Mouse (Mus musculus): ENCODE measurements around the gene Sstr3.

Sstr3 gene

DNA sequence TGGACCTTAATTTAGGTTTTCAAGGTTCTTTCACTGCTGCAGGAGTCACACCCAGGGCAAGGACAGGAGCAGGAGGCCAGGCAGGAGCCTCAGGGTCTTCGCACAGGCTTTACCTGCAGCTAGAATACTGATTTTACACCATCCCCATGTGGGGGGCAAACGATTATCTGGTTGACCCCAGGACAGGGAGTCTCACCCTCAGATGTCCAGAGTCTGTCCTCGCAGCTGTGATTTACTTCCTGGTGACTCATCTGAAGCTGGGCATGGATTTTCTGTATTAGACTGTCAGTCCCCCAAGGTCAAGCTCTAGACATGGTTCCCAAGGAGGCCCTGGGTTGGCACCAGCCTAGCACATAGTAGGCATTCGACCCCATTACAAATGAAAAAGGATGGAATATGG, 1.6 kb upstream of the Sstr3 start:
- Histone ChIP-seq H3K27me3 (ENCODE audit: control insufficient read depth, insufficient read depth, low read length, poor library complexity, severe bottlenecking) (no peaks in the 10 kb centered on the region), H3K36me3 (ENCODE audit: control insufficient read depth, insufficient read depth, low read length, poor library complexity, severe bottlenecking) (no peaks in the 10 kb centered on the region)
- DNase-seq (ENCODE audit: low read depth, low spot score) = no peak

DNA sequence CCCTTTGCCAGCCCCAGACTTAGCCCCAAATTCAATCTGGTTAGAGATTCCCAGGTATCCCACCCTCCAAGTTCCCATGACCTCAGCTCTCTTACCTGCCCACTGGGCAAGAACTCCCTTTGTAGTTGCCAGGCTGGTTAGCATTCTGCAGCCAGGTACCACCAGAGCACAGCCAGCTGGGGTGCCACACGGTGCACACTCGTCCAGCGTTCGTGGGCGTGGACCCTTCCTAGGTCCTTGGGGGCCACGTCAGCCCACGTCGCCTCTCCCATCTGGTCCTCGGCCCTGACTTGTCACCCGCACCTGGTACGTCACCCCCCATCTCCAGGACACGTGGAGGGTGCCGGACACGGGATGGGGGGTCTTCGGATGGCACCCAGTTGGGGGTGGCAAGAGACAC, 444 bp downstream of the Sstr3 start:
- Histone ChIP-seq H3K36me3 (ENCODE audit: control insufficient read depth, insufficient read depth, low read length, poor library complexity, severe bottlenecking) (no peaks in the 10 kb centered on the region), H3K27me3 (ENCODE audit: control insufficient read depth, insufficient read depth, low read length, poor library complexity, severe bottlenecking) (no peaks in the 10 kb centered on the region)
- DNase-seq (ENCODE audit: low read depth, low spot score) = no peak

DNA sequence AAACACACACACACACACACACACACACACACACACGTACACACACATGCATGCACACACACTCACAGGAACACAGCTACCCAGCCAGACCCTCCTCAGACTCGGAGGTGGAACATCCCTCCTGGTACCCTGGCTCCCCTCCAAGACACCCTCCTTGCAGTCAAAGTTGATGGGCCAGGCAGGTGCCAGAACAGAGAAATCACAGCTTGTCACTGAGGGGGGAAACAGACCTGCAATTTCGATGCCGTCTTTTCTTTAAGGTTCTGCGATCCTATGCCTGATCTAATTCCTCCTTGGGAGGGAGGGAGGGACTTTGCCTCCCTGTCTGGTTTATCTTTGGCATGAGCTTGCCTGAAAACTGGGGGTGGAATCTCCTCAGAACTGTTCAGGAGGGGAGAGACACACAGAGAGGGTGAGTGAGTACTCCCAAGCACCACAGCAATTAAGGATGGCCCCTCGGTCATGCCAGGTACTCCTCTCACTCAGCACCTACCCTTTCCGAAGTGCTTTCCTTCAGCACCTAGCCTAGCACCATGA, 1.6 kb downstream of the Sstr3 start:
- Histone ChIP-seq H3K36me3 (ENCODE audit: control insufficient read depth, insufficient read depth, low read length, poor library complexity, severe bottlenecking) (no peaks in the 10 kb centered on the region), H3K27me3 (ENCODE audit: control insufficient read depth, insufficient read depth, low read length, poor library complexity, severe bottlenecking) (no peaks in the 10 kb centered on the region)
- no peak for DNase-seq (ENCODE audit: low read depth, low spot score)

DNA sequence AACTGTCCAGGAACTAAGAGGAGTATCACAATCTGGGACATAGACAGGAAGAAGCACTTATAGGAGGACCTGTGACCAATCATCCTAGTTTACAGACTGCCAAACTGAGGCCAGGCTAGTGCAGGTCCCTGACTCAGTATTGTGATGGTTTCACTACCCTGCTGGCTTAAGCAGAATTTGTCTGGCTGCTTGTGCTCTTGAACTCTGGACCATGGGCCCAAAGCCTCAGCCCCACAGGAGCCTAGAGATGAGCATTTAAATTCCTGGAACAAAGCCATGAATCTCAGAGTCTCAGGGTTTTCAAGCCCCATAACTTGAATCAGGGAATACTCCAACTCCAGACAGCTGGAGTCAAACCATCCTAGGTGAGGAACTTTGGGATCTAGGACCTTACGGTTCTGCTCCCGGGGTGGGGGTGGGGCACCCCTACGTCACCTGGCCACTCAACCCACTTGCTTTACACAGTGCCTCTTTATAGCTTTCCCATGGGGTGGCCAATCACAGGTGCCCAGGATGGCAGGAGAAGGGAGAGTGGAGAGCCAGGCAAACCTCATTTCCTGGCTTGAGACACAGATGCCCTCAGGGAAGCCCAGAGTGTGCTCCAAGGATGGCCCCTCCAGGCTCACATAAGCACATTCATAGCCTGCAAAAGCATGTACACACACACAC, 2.3 kb downstream of the Sstr3 start:
- no peak for DNase-seq (ENCODE audit: low read depth, low spot score)
- H3K36me3 ChIP-seq (ENCODE audit: control insufficient read depth, insufficient read depth, low read length, poor library complexity, severe bottlenecking) = no peaks in the 10 kb centered on the region
- H3K27me3 ChIP-seq (ENCODE audit: control insufficient read depth, insufficient read depth, low read length, poor library complexity, severe bottlenecking) = no peaks in the 10 kb centered on the region

DNA sequence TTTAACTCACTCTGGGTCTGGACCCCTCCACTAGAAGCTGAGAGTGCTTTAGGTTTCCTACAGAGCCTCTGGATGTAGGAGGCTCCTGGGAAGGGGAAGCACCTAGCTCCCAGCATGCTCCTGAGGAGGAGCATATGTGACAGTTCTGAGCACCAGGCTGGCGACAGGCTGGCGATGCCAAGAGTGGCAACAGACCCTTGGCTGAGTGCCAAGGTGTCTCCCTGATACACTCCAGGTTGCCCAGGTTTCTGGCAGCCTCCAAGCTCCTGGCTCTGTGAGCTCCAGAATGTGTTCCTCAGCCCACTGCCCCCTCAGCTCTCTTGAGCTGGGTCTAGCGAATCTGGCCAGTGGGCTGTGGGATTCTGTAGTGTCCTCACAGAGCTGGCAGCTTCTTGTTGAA, 2.9 kb downstream of the Sstr3 start:
- DNase-seq (ENCODE audit: low read depth, low spot score) = no peak
- no peaks in the 10 kb centered on the region for H3K36me3 ChIP-seq (ENCODE audit: control insufficient read depth, insufficient read depth, low read length, poor library complexity, severe bottlenecking)
- no peaks in the 10 kb centered on the region for H3K27me3 ChIP-seq (ENCODE audit: control insufficient read depth, insufficient read depth, low read length, poor library complexity, severe bottlenecking)

DNA sequence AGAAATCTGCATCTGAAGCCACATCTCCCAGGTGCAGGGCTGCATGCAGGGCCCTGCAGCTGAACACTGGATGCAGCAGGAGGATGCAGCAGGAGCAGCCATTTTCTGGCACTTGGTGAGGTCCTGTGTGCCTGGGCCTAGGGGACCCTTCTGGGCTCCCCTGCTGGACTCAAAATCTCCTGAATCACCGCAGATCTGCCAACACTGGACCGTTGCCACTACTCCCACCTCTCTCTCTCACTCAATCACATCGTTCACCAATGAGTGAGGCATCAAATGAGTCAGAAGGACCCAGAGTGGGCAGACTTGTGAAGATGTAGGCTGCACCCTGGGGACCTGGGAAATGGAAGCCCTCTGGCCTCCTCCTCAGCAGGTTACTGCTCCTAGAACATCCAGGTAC, 3.4 kb downstream of the Sstr3 start:
- H3K36me3 ChIP-seq (ENCODE audit: control insufficient read depth, insufficient read depth, low read length, poor library complexity, severe bottlenecking) = no peaks in the 10 kb centered on the region
- no peak for DNase-seq (ENCODE audit: low read depth, low spot score)
- H3K27me3 ChIP-seq (ENCODE audit: control insufficient read depth, insufficient read depth, low read length, poor library complexity, severe bottlenecking) = no peaks in the 10 kb centered on the region

DNA sequence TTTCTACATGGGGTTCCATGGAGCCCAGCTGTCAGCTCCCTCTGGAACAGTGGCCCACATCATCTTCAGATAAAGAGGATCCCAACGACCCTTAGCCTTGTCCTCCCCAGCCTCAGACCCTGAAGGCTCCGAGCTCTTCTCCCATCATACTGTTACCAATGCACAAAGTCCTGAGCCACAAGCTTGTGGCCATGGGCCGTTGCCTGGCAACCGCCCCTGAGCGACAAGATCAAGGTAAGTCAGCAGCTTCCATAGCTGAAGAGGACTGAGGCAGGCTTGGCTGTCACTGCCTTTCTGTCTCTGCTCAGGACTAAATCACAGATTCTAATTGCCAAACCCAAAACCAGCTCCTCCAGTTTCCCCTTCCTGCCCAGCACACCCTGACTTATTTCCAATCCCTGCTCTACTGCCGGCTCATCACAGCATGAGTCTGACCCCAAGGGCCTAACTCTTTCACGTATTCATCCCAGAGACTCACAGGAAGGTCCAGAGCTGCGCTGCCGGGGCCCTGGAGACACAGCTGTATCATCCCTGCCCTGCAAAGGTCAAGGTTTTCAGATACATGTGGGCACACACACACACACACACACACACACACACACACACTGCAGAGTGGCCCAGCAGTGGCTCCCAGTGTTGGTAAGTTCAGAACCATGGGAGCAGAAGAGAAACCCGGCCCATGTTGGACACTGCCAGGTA, 8.6 kb downstream of the Sstr3 start:
- Histone ChIP-seq H3K27me3 (ENCODE audit: control insufficient read depth, insufficient read depth, low read length, poor library complexity, severe bottlenecking) (no peaks in the 10 kb centered on the region), H3K36me3 (ENCODE audit: control insufficient read depth, insufficient read depth, low read length, poor library complexity, severe bottlenecking) (no peaks in the 10 kb centered on the region)
- DNase-seq (ENCODE audit: low read depth, low spot score) = no peak

DNA sequence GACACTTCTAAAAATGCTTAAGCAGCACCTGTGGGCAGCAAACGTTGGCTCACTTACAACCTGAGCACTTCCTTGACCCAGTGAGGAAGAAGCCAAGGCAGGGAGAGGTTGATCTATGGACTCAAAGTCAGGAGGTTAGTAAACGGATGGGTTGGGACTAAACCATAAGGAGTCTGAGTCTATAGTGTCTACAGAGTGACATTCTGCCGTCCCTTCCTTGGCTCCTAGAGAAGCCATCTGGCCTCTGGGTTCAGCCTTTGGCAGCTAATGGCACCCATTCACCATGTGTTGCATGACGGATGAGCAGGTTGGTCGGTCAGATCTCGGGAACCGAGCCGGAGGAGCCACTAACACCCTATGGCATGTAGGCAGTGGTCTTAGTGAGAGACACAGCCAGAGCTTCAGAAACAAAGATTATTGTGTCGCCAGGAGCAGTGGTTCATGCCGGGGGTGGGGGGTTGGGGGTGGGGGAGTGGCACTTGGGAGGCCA, 11.1 kb downstream of the Sstr3 start:
- H3K27me3 ChIP-seq (ENCODE audit: control insufficient read depth, insufficient read depth, low read length, poor library complexity, severe bottlenecking) = no peaks in the 10 kb centered on the region
- H3K36me3 ChIP-seq (ENCODE audit: control insufficient read depth, insufficient read depth, low read length, poor library complexity, severe bottlenecking) = no peaks in the 10 kb centered on the region
- DNase-seq (ENCODE audit: low read depth, low spot score) = no peak

DNA sequence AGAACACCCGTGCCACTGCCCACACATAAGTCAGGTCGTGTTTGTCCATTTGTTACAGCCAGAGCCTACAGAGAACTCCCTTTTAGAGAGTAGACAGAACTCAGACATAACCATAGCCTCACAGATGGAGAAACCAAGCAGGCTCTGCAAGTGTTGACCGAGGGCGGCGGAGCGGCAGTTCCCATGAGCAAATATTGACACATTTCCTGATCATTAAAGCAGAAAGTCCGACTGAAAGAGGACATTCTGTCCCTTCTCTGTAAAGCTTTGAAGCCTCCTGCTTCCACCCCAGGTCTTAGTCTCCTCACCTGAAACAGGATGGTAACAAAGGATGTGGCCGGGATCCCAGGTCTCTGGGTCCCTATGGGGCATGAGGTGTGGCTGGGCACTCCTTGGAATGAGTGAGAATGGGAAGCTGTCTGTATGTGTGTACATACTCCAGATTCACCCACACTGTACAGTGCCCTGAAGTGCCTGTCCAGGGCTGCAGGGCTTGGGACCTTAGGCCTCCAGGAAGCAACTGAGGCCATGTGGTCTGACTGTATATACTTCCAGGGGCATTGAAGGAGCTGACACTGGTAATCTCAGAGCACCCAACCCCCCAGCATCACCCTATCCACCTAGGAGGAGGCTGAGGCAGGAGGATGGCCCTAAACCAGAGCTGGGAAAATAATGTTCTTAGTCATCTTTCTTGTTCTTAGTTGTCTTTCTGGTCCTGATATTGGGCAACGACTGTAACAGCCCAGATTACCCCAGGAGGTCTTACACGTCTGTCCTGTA, 11.7 kb downstream of the Sstr3 start:
- H3K27me3 ChIP-seq (ENCODE audit: control insufficient read depth, insufficient read depth, low read length, poor library complexity, severe bottlenecking) = no peaks in the 10 kb centered on the region
- no peaks in the 10 kb centered on the region for H3K36me3 ChIP-seq (ENCODE audit: control insufficient read depth, insufficient read depth, low read length, poor library complexity, severe bottlenecking)
- no peak for DNase-seq (ENCODE audit: low read depth, low spot score)

DNA sequence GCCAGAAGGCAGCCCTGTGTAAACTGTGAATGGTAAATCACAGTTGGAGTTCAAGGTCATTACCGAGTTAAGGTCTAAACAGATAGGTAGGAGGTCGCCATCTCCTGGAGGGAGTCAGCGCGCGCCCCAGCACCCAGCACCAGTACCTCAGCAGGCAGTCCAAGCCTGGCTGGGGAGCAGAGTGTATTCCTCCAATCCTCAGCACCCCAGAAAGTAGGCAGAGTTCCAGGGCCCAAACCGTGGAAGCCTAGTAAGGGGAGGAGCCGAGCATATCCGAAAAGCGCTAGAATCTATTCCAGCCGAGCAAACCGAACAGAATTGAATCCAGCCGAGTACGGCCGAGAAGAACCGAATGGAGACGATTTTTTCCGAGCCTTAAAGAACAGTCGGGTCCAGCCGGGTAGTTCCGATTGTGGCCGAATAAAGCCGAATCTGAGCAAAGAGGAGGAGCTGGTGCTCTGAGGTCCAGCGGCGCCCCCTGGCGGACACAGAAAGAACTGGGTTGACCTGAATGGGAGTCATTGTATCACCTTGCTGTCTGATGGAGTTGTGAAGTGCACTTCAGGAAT, 12.5 kb downstream of the Sstr3 start:
- H3K36me3 ChIP-seq (ENCODE audit: control insufficient read depth, insufficient read depth, low read length, poor library complexity, severe bottlenecking) = no peaks in the 10 kb centered on the region
- peak; percentile 97 for DNase-seq (ENCODE audit: low read depth, low spot score)

DNA sequence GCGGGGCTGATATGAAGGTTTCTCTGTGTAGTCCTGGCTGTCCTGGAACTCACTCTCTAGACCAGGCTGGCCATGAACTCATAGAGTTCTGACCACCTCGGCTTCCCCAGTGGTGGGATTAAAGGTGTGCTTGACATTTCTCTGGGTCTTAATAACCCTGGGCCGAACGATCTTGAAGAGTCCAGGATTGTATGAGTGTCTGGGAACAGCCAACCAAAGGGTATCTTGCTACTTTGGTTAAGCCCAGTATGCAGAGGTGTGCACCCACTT, 13.1 kb downstream of the Sstr3 start:
- Histone ChIP-seq H3K27me3 (ENCODE audit: control insufficient read depth, insufficient read depth, low read length, poor library complexity, severe bottlenecking) (no peaks in the 10 kb centered on the region), H3K36me3 (ENCODE audit: control insufficient read depth, insufficient read depth, low read length, poor library complexity, severe bottlenecking) (no peaks in the 10 kb centered on the region)
- no peak for DNase-seq (ENCODE audit: low read depth, low spot score)

More for the DNA sequence above, 12.5 kb downstream of the Sstr3 start:
- H3K27me3 ChIP-seq (ENCODE audit: control insufficient read depth, insufficient read depth, low read length, poor library complexity, severe bottlenecking) = no peaks in the 10 kb centered on the region

DNA sequence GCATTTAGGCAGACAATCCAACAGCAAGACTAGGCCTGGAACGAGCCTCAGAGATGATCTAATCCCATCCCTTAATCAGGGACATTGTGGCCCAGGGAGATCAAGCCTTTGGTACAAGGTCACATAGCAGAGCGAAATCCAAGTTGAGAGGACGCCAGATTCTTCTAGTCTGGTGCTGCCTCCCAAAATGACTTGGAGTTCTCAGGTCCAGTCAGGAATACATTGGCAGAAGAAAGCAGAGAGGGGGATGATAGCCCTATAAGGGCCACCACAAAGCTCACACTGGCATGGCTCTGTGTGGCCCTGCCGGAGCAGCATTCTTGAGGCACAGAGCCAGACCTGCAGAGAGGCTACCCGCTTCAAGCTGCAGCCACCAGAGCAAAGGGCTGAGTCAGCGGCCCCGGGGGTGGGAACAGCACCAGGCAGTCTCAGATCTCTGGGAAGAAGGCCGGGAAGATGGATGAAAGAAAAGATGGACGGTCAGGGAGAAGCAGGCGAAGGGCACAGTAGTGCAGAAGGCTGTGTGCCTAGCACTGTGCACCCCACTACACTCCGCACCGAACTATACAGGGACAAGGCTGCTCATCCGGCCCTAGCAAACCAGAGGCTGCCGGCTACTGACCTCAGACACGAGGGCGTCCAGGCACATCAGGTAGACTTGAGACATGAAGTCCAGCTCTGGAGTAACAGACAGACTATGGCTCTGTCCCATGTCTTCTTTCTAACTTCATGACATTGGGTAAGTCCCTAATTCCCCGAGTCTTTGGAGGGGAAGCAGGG, 13.6 kb downstream of the Sstr3 start, which contains the start of gene C1qtnf6:
Gene C1qtnf6, minus strand, starts transcription at position 746 of the 780 bp plus-strand sequence.
- no peak for DNase-seq (ENCODE audit: low read depth, low spot score)
- Histone ChIP-seq H3K36me3 (ENCODE audit: control insufficient read depth, insufficient read depth, low read length, poor library complexity, severe bottlenecking) (no peaks in the 10 kb centered on the region), H3K27me3 (ENCODE audit: control insufficient read depth, insufficient read depth, low read length, poor library complexity, severe bottlenecking) (no peaks in the 10 kb centered on the region)

DNA sequence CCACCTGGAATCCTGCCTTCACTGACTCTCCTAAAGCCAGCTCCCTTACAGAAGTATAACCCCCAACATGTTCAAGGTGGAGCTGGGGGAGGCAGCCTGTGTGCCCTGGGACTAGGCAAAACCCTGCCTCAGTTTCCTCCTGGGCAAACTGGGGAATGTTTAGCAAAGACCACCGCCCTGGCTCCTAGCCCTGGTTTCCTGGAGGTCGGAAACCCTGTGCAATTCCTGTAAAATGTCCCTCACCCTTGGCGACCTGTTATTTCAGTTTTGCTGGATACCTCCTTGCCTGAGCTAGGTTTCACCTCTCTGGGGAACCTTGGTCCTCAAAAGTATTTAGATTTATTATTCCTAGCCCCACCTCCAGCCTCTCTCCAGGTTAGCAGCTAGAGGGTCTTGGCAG, 14.3 kb downstream of the Sstr3 start:
- H3K36me3 ChIP-seq (ENCODE audit: control insufficient read depth, insufficient read depth, low read length, poor library complexity, severe bottlenecking) = no peaks in the 10 kb centered on the region
- no peak for DNase-seq (ENCODE audit: low read depth, low spot score)
- H3K27me3 ChIP-seq (ENCODE audit: control insufficient read depth, insufficient read depth, low read length, poor library complexity, severe bottlenecking) = no peaks in the 10 kb centered on the region

DNA sequence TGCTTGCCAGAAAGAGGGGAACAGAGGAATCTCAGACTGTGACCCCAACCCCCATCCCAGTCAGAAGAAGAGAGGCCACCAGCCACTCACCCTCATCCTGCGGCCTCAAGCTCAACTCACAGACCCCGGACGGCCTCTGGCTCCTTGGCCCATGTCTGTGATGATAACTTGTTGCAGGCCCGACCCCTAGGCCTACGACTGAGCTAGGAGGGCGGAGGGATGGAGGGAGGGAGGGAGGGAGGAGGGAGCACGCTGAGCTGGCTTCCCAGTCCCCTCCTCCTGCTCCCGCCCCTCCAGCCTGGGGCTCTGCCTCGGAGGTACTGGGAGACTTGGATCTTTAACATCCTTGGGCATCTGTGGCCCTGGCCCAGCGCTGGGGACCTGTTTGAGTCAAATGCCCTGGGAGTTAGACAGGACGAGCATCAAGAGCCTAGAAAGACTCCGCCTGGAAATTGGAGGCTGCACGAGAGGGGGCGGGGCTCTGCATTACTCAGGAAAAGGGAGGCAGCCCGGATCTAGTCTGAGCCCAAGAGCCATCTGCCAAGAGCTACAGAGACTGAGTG, 15.0 kb downstream of the Sstr3 start:
- no peak for DNase-seq (ENCODE audit: low read depth, low spot score)
- H3K36me3 ChIP-seq (ENCODE audit: control insufficient read depth, insufficient read depth, low read length, poor library complexity, severe bottlenecking) = no peaks in the 10 kb centered on the region

More for the DNA sequence above, 15.0 kb downstream of the Sstr3 start:
- no peaks in the 10 kb centered on the region for H3K27me3 ChIP-seq (ENCODE audit: control insufficient read depth, insufficient read depth, low read length, poor library complexity, severe bottlenecking)
